Mouse (Mus musculus) limb, embryonic 11.5 days (tissue): ENCODE measurements around the gene Gm21256. TPM values are rescaled to one million over a fixed set of nuclear protein-coding genes. Genes with fewer than 3 reads are reported as not detected.
"Not testable (repeated sequence)": the region's sequence is repeated elsewhere in the genome, so short reads cannot be mapped to it uniquely, and the experiment has no call there.

Source experiments
- ATAC-seq: fragments of 200-750 bp; cut with Nextera tagmentation; 2 replicates; pipeline ENCODE4 v1.8.0; 2017; ENCODE audit warnings: low read depth; ENCODE audit not compliant: insufficient number of reproducible peaks, low FRiP score, low TSS enrichment
- DNase-seq: peaks from one replicate; pipeline ENCODE4 v3.0.0-alpha.2; 2015; ENCODE audit warnings: low spot score
- H3K27ac ChIP-seq: fragments of 300-500 bp; sonication (generic); replicated peaks from 2 replicates; pipeline ENCODE4 v1.5.1; 2014; ENCODE audit warnings: low read depth, mild to moderate bottlenecking, low read length
- H3K27me3 ChIP-seq: fragments of 300-500 bp; sonication (generic); 2 replicates; pipeline ENCODE4 v1.6.1; 2014; ENCODE audit warnings: mild to moderate bottlenecking, low read length, mixed read lengths; ENCODE audit not compliant: control insufficient read depth, insufficient read depth
- H3K36me3 ChIP-seq: fragments of 300-500 bp; sonication (generic); 2 replicates; pipeline ENCODE4 v1.6.1; 2014; ENCODE audit warnings: mild to moderate bottlenecking, low read length, moderate library complexity, mixed read lengths; ENCODE audit not compliant: control insufficient read depth, insufficient read depth
- H3K4me1 ChIP-seq: fragments of 300-500 bp; sonication (generic); 2 replicates; pipeline ENCODE4 v1.6.1; 2014; ENCODE audit warnings: low read length, mixed read lengths; ENCODE audit not compliant: control insufficient read depth, insufficient read depth
- H3K4me2 ChIP-seq: fragments of 300-500 bp; sonication (generic); 2 replicates; pipeline ENCODE4 v1.6.1; 2014; ENCODE audit warnings: low read depth, mild to moderate bottlenecking, moderate library complexity; ENCODE audit not compliant: severe bottlenecking
- H3K4me3 ChIP-seq: fragments of 300-500 bp; sonication (generic); 2 replicates; pipeline ENCODE4 v1.5.1; 2014; ENCODE audit warnings: low read depth, low read length
- H3K9ac ChIP-seq: fragments of 300-500 bp; sonication (generic); 2 replicates; pipeline ENCODE4 v1.6.1; 2014; ENCODE audit warnings: mild to moderate bottlenecking, low read length
- H3K9me3 ChIP-seq: fragments of 300-500 bp; sonication (generic); 2 replicates; pipeline ENCODE4 v1.6.1; 2016; ENCODE audit warnings: low read length; ENCODE audit not compliant: control insufficient read depth
- WGBS: fragments of 180-500 bp; shearing (Covaris S2); extraction: QIAGEN DNeasy Blood & Tissue Kit; methylation state at CpG from one replicate; pipeline ENCODE4 v1.1.7; 2014; 5-methylcytosine and 5-hydroxymethylcytosine counted together
- polyA plus RNA-seq: library from polyadenylated mRNA; unstranded; fragments of >200 nt; fragmentation: Nextera tagmentation; extraction: Ambion mirVana; gene quantifications from 2 replicates; pipeline ENCODE4 v1.2.1, GENCODE M21; 2014

Gene Gm21256
- not detected in 2 replicates for polyA plus RNA-seq

GRCm38 (mm10) chrY:47450660-47451059 lies at the start of gene Gm21256:
Gene Gm21256 (plus strand): TSS chrY:47450960.
- not testable (repeated sequence) for H3K27ac ChIP-seq, DNase-seq, H3K36me3 ChIP-seq, H3K4me2 ChIP-seq, ATAC-seq, H3K4me1 ChIP-seq, H3K9ac ChIP-seq, H3K4me3 ChIP-seq, H3K27me3 ChIP-seq, H3K9me3 ChIP-seq
- WGBS, result no CpG with 5 or more reads among the region's 7 CpGs

Other genes with a start within 250 kb of the Gm21256 start
- not detected in 2 replicates for gene Gm21170, start 240.1 kb downstream of the Gm21256 start, polyA plus RNA-seq